Mouse (Mus musculus) testis, postnatal 10 days (tissue): ENCODE data around the gene Ccdc69.
A peak's percentile ranks its signal among the peaks of the same experiment; 100 is the strongest.
"Not testable (repeated sequence)": the region's sequence is repeated elsewhere in the genome, so short reads cannot be mapped to it uniquely, and the experiment has no call there.

Experiments
- DNase-seq: peaks from one replicate; pipeline ENCODE4 v3.0.0; 2021; ENCODE audit warnings: low spot score

Gene Ccdc69

GRCm38 (mm10) chr11:55096731-55097462 is 19.0 kb upstream of the Ccdc69 start:
- no peak for DNase-seq

- not testable (repeated sequence) for DNase-seq
These were observed 18.4 kb upstream of the Ccdc69 start for GRCm38 (mm10) chr11:55096296-55096695.

GRCm38 (mm10) chr11:55093096-55093495 is 15.2 kb upstream of the Ccdc69 start:
- no peak for DNase-seq

GRCm38 (mm10) chr11:55089892-55090291 is 12.0 kb upstream of the Ccdc69 start:
- DNase-seq = no peak

GRCm38 (mm10) chr11:55087006-55087405 is 9.1 kb upstream of the Ccdc69 start:
- DNase-seq = peak; percentile 87

GRCm38 (mm10) chr11:55085396-55085795 is 7.5 kb upstream of the Ccdc69 start:
- no peak for DNase-seq

- no peak for DNase-seq
These were observed 6.7 kb upstream of the Ccdc69 start for GRCm38 (mm10) chr11:55084629-55085028.

GRCm38 (mm10) chr11:55081206-55081605 is 3.3 kb upstream of the Ccdc69 start:
- DNase-seq = peak; percentile 53

- DNase-seq = no peak
These were observed 1.2 kb upstream of the Ccdc69 start for GRCm38 (mm10) chr11:55079180-55079579.

GRCm38 (mm10) chr11:55078502-55078901 is 571 bp upstream of the Ccdc69 start:
- DNase-seq = no peak

GRCm38 (mm10) chr11:55076234-55076633 is 1.7 kb downstream of the Ccdc69 start:
- DNase-seq = no peak

- DNase-seq = no peak
These were observed 2.3 kb downstream of the Ccdc69 start for GRCm38 (mm10) chr11:55075602-55076001.

- no peak for DNase-seq
These were observed 4.7 kb downstream of the Ccdc69 start for GRCm38 (mm10) chr11:55073191-55073590.

- no peak for DNase-seq
These were observed 5.5 kb downstream of the Ccdc69 start for GRCm38 (mm10) chr11:55072467-55072866.

GRCm38 (mm10) chr11:55071344-55071743 is 6.6 kb downstream of the Ccdc69 start:
- DNase-seq = no peak

GRCm38 (mm10) chr11:55069023-55069422 is 8.9 kb downstream of the Ccdc69 start:
- DNase-seq = no peak

- DNase-seq = no peak
These were observed 11.0 kb downstream of the Ccdc69 start for GRCm38 (mm10) chr11:55066921-55067320.

GRCm38 (mm10) chr11:55062856-55063255 is 15.1 kb downstream of the Ccdc69 start:
- DNase-seq = no peak

- DNase-seq = no peak
These were observed 17.1 kb downstream of the Ccdc69 start for GRCm38 (mm10) chr11:55060802-55061201.

- no peak for DNase-seq
These were observed 20.4 kb downstream of the Ccdc69 start for GRCm38 (mm10) chr11:55057511-55057910.

- no peak for DNase-seq
These were observed 27.0 kb downstream of the Ccdc69 start for GRCm38 (mm10) chr11:55050837-55051510.

- peak; percentile 73 for DNase-seq
These were observed 31.3 kb downstream of the Ccdc69 start for GRCm38 (mm10) chr11:55046600-55046999.

GRCm38 (mm10) chr11:55041348-55041747 is 36.6 kb downstream of the Ccdc69 start:
- peak; percentile 73 for DNase-seq

- peak; percentile 92 for DNase-seq
These were observed 38.3 kb downstream of the Ccdc69 start for GRCm38 (mm10) chr11:55039591-55039990.
